ENCODE assay signal across 17 mouse cellular contexts in genomic region chr4:141236856-141237255, GRCm38 (mm10). TPM values are rescaled to one million over a fixed set of nuclear protein-coding genes. Genes with fewer than 3 reads are reported as not detected.
DNase-seq lines count a peak whose midpoint lies in the region; TF ChIP-seq lines count a peak whose summit lies in the region.
"Had no signal": no experiment of that assay in that cellular context is flagged by ENCODE, and none has a peak within 500 bp of the region (broad histone marks: within the 10 kb centered on the region; RNA-seq: fewer than 3 reads in every experiment).

No protein-coding gene starts in this region.

- no peak for TF ChIP-seq CTCF in gastrocnemius, adult 2 months (IDR thresholded peaks at IDR 0.05)

- H3K79me2 ChIP-seq in myocyte (ENCODE audit: control insufficient read depth, insufficient read depth) = no peaks in the 10 kb centered on the region

- H3K4me2 ChIP-seq in myocyte (ENCODE audit: low read depth) = no peak overlapping the region
- H3K4me2 ChIP-seq: forebrain, embryonic 13.5 days; heart, embryonic 13.5 days; hindbrain, embryonic 12.5 days had no signal

- H3K4me3 ChIP-seq in gastrocnemius, adult 2 months = no peak overlapping the region
- no peak overlapping the region for H3K4me3 ChIP-seq in myocyte
- H3K4me3 ChIP-seq: embryonic facial prominence, embryonic 10.5 days; forebrain, embryonic 13.5 days; heart, embryonic 13.5 days; hindbrain, embryonic 12.5 days had no signal

- H3K36me3 ChIP-seq in myocyte (ENCODE audit: control insufficient read depth, insufficient read depth) = no peaks in the 10 kb centered on the region
- H3K36me3 ChIP-seq: embryonic facial prominence, embryonic 10.5 days; heart, embryonic 13.5 days; hindbrain, embryonic 12.5 days had no signal

- no peak for TF ChIP-seq POLR2A in myocyte (IDR thresholded peaks at IDR 0.05; ENCODE audit: insufficient read length, low read depth)

- intact Hi-C loops in gastrocnemius, adult 2 months (cut with DNase I) = loop anchor here (1.0 kb wide), 1 partner anchor 31 kb away; no protein-coding TSS in a partner anchor
- intact Hi-C loops in left cerebral cortex, postnatal 4 days (cut with DNase I) = no loop called here

- H3K27ac ChIP-seq in gastrocnemius, adult 2 months = no peak overlapping the region
- H3K27ac ChIP-seq: embryonic facial prominence, embryonic 10.5 days; forebrain, embryonic 13.5 days; heart, embryonic 13.5 days; hindbrain, embryonic 12.5 days had no signal

- no peaks in the 10 kb centered on the region for H3K27me3 ChIP-seq in myocyte (ENCODE audit: control insufficient read depth, insufficient read depth, insufficient read length)
- H3K27me3 ChIP-seq: Patski had no signal

- H3ac ChIP-seq in myocyte (ENCODE audit: control insufficient read depth, insufficient read length) = no peak overlapping the region

- DNase-seq in gastrocnemius, adult 2 months = peak; percentile 24
- no peak for DNase-seq in gastrocnemius, postnatal 25 days
- peak; percentile 54 for DNase-seq in left cerebral cortex, postnatal 4 days
- DNase-seq in left cerebral cortex, adult 8-10 months (ENCODE audit: low spot score in 2 of 2) = no peak
- peak; percentile 40 for DNase-seq in adipocyte (ENCODE audit: low spot score)
- DNase-seq: adrenal gland, postnatal 10 days; cerebellum, adult 18-20 months; cerebellum, adult 9-11 months; forebrain, postnatal 0 days; heart, postnatal 36 days had no signal

TF ChIP-seq in myocyte, 11 proteins besides CTCF, POLR2A, EP300 and RAD21:
- TF ChIP-seq MAX (IDR thresholded peaks at IDR 0.05; ENCODE audit: low read depth) = no peak
- no peak for TF ChIP-seq CEBPB (IDR thresholded peaks at IDR 0.05; ENCODE audit: insufficient read depth, poor library complexity, severe bottlenecking)
- no peak for TF ChIP-seq REST (IDR thresholded peaks at IDR 0.05; ENCODE audit: insufficient read depth, insufficient read length)
- TF ChIP-seq TCF12 (IDR thresholded peaks at IDR 0.05; ENCODE audit: insufficient read depth, poor library complexity, severe bottlenecking) = no peak
- TF ChIP-seq SRF (IDR thresholded peaks at IDR 0.05; ENCODE audit: control insufficient read depth, insufficient read length, low read depth) = no peak
- peak in 1 of 3 experiments; percentile 11 for TF ChIP-seq MYOD1 (IDR thresholded peaks at IDR 0.05; ENCODE audit: control insufficient read depth in 1 of 3, insufficient read length in 2 of 3, low read depth in 2 of 3)
- TF ChIP-seq USF1 (IDR thresholded peaks at IDR 0.05; ENCODE audit: low read depth) = no peak
- TF ChIP-seq POLR2AphosphoS2 (IDR thresholded peaks at IDR 0.05; ENCODE audit: insufficient read length, low read depth) = no peak
- no peak for TF ChIP-seq E2F4 (IDR thresholded peaks at IDR 0.05; ENCODE audit: insufficient read depth)
- TF ChIP-seq MYOG (IDR thresholded peaks at IDR 0.05; ENCODE audit: control insufficient read depth in 1 of 3, insufficient read depth in 1 of 3, insufficient read length in 2 of 3, low read depth in 2 of 3) = peak in 2 of 3 experiments; percentile 24 to 63
- no peak for TF ChIP-seq TCF3 (IDR thresholded peaks at IDR 0.05; ENCODE audit: insufficient read length, low read depth)

RNA-seq across cellular contexts. Expression of gene Arhgef19, which starts 2.4 kb away (rescaled TPM):
- total RNA-seq in gastrocnemius, adult 2 months (2021) = under 1 TPM; 0.31 to 0.33 TPM
- under 1 TPM; 0.74 to 0.83 TPM for total RNA-seq in gastrocnemius, postnatal 25 days (2021)
- total RNA-seq in left cerebral cortex, postnatal 4 days (2021) = 1 to 10 TPM; 1.8 to 2.4 TPM
- total RNA-seq in left cerebral cortex, adult 8-10 months (2022) = 10 to 100 TPM; 13.7 to 18.3 (median 15.8) TPM
- 28.6 TPM for polyA plus RNA-seq in myocyte (2012; fragmentation: generic; extraction: Trizol)
- polyA plus RNA-seq: activated CD4-positive, CD25-positive, alpha-beta regulatory T cell, adult 4 months had no signal

RNA-seq across cellular contexts. Expression of gene Rsg1, which starts 23.1 kb away (rescaled TPM):
- total RNA-seq in gastrocnemius, adult 2 months (2021) = not detected
- under 1 TPM in 1 of 2 experiments, not detected in 1; 0.27 TPM for total RNA-seq in gastrocnemius, postnatal 25 days (2021)
- total RNA-seq in left cerebral cortex, postnatal 4 days (2021) = 1 to 10 TPM; 4.3 to 5.1 TPM
- total RNA-seq in left cerebral cortex, adult 8-10 months (2022) = 1 to 10 TPM; 3.3 to 5.0 (median 4.1) TPM
- polyA plus RNA-seq in myocyte (2012; fragmentation: generic; extraction: Trizol) = 0.78 TPM

Comparison
In these comparisons a context has a peak if more than half of its experiments do, and no peak if none do; other contexts are left out.
1. DNase-seq: peak in gastrocnemius, adult 2 months (single experiment), left cerebral cortex, postnatal 4 days (single experiment) and adipocyte (single experiment); none in gastrocnemius, postnatal 25 days (single experiment) and left cerebral cortex, adult 8-10 months (0 of 2).
2. RNA of gene Arhgef19, which starts 2.4 kb away (total RNA-seq): 13.7 to 18.3 TPM in left cerebral cortex, adult 8-10 months; 1.8 to 2.4 TPM in left cerebral cortex, postnatal 4 days, 0.74 to 0.83 TPM in gastrocnemius, postnatal 25 days and 0.31 to 0.33 TPM in gastrocnemius, adult 2 months; every median in the first group is over 4 times any median in the second.